Mouse (Mus musculus) spleen, embryonic (tissue): ENCODE data around the gene Zfp563.

Source experiments
- CTCF ChIA-PET: fragments of 350-600 bp; sonication (Branson Sonifier 250); formaldehyde crosslinking; loops from one replicate; lab custom pipeline; 2022; lab: Charles Lee

Gene Zfp563

DNA sequence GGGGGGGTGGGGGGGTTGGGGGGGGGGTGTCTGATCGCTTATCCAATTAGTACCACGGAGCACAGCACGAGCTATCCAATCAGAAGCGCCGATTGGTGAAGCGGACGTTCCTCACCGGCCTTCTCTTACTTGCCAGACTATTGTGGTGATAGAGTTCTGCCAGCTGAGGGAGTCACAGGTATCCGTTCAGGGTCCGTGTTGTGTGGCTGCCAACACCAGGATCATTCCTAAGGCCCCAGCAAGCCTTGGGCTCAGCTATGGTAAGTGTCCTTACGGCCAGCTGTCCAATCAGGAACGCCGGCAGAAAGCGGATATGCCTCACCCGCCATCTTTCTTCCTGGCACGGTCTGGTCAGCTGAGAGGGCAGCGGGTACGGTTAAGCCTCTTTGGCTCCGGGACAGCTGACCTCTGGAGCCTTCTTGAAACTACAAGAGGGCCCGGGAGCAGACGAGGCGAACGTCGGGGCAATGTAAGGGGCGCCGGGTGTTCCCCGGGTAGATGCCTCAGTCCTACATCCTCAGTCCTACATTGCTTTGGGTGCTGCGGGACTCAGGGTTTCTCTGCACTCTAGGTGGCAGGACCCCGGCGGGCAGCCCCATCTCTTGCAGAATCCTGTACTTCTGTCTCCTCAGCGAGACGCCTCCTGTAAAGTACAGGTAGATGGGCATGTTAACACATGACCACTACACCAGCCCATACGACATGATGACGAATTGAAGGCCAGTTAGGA lies at the start of gene Zfp563:
TSS of gene Zfp563 (plus strand) at position 91 of the 730 bp plus-strand sequence.
- CTCF ChIA-PET = interaction anchor here (0.5 to 0.7 kb wide), 2 partner anchors 57 to 96 kb away, joined by 3 to 6 read pairs; partner anchors contain the start of gene Zfp952

DNA sequence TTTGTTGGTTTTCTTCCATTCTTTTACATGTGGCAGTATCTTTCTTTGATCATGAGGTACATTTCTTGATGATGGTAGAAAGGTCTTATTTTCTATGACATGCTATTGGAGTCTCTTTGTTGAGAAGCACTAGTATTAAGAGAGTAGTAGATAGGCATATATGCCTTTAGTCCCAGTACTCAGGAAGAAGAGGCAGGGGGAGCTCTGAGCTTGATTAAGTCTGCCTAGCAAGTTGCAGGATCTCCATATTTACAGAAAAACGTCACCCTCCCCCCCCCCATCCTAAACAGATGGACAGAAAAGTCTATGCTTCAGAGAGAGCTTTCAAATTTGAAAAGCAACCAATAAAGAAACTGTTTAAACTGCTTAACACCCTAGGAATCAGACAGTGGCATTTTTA lies 30.3 kb upstream of the Zfp563 start:
- CTCF ChIA-PET = no interaction called here

DNA sequence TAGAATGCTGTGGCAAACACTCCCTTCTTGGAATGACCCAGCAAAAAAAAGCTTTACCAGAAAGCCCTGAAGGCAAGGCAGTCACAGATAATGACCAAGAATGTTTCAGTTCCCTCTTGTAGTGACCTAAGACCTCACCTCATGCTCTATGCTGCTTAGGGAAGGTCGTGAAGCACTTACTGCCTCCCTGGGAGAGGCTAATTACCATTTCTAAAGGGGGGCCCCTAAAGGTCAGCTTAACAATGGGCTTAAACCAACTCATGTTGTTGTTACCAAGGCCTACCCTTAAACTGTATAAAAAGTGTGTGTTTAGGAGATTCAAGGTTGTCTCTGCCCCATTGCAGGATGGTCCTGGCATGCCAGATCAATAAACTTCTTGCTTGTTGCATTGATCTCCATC lies 26.1 kb upstream of the Zfp563 start:
- CTCF ChIA-PET = no interaction called here

DNA sequence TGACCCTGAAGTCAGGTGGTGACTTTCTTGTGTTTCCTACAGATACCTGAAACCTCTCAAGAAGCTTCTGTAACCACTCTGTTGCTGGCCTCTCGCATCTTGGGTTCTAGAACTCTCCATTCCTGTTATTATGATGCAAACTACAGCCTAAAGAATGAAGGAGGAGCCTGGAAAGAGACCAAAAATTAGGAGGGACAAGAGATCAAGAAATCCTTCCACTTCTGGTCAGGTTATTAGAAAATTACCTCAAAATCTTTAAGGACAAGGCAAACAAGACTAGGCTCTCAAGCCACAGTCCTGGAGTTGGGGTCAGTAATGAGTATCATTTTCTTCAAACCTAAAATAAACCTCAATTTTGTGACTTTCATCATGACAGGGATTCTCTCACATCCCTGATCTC lies 21.2 kb upstream of the Zfp563 start, which contains the start of gene 4921501E09Rik:
TSS of gene 4921501E09Rik (minus strand) at position 101 of the 400 bp plus-strand sequence.
- CTCF ChIA-PET = no interaction called here

DNA sequence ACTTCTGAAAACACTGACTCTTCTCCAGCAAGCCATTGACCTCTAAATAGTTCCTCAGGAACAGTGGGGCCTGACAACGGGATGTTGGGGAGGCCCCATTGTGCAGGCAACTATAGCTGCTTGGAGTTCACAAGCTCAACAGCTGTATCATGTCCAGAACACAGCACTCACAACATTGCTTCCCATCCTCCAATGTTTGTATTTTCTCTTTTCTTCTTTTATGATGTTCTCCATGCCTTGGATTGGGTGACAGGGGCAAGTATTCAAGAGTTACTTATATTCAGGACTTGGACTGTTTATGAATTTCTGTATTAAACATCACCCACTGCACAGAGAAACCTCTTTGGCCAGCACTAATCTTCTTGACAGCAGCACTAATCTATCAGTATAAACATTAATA lies 2.5 kb downstream of the Zfp563 start:
- CTCF ChIA-PET = interaction anchor here (0.5 kb wide), 1 partner anchor 125 kb away, joined by 17 read pairs; no protein-coding TSS in a partner anchor

DNA sequence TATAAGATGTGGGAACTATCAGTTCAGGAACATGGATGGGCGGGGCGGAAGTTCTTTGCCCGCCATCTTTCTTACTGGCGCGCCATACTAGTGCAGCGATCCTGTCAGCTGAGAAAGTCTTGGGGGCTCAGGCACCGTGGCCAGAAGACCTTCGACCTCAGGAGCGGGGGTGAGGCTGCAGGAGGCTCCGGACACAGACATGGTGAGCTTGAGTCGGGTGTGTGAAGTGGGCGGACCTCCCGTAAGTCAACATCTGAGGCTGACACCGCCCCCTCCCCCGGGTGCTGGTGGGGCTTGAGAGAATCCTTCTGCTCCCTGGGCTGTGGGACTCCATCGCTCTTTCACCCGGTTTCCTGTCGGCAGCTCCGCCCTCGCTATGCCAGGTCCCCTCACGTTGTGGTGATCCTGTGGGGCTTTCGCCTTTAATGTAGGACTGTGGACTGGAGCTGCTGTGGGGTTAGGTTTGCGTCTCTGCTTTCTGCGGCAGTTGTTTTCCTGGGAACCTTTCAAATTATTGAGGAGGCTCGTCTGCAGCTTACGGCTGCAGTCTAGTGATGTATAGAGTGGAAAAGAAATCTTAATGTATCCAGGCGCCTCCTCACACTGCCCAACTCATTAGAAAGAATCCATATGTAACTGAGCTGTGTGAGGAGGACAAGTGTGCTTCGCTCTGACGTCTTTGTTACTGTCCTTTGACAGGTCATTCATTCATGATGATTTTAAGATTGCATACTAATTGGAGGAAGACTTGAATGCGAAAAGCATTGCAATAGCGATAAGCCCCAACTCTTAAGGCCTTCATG lies 3.5 kb downstream of the Zfp563 start:
- CTCF ChIA-PET = interaction anchor here (0.5 kb wide), 1 partner anchor 126 kb away, joined by 17 read pairs; no protein-coding TSS in a partner anchor

DNA sequence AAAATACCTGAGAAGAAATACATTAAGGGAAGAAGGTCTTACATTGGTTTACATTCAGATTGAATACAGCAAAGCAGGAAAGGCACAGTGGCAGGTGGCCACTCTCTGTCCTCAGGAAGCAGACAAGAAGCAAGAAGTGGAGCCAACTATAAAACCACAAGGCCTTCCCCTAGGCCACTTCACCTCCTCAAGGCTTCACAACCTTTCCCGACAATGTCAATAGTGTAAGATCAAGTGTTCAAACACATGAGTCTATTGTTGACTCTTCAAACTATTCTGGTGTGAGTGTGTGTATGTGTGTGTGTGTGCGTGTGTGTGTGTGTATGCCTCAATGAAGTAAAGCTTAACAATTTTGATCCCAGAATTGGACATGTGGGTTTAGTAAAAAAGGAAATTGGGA lies 8.3 kb downstream of the Zfp563 start:
- CTCF ChIA-PET = interaction anchor here (0.6 kb wide), 1 partner anchor 59 kb away, joined by 3 read pairs; no protein-coding TSS in a partner anchor

DNA sequence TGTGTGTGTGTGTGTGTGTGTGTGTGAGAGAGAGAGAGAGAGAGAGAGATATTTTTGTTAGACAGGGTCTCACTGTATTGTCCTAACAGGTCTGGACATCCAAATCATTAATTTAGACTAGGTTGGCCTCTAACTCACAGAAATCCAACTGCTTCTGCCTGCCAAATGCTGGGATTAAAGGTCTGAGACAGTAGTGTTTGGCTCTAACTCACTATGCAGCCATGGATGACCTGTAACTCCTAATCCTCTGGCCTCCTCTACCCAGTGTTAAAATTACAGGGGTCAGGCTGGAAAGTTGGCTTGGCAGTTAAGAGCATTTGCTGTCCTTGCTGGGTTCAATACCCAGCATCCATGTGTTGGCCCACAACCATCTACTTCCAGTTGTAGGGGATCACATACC lies 35.4 kb downstream of the Zfp563 start:
- CTCF ChIA-PET = no interaction called here

DNA sequence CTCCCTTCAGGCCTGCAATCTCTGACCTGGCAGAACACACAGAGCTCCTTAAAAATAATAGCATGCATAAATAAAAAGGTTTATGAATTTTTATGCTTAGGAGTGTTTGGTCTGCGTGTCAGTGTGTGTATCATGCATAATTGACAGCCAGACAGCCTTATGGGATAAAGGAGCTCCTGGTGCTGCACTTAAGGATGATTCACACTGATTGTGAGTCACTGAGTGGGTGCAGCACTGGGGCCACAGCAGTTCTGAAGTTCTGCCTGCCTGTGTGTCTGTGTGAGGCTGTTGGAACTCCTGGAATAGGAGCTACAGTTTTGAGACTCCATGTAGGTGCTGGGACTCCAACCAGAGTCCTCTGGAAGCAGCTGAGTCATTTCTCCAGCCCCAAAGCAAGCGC lies 37.1 kb downstream of the Zfp563 start:
- CTCF ChIA-PET = no interaction called here

DNA sequence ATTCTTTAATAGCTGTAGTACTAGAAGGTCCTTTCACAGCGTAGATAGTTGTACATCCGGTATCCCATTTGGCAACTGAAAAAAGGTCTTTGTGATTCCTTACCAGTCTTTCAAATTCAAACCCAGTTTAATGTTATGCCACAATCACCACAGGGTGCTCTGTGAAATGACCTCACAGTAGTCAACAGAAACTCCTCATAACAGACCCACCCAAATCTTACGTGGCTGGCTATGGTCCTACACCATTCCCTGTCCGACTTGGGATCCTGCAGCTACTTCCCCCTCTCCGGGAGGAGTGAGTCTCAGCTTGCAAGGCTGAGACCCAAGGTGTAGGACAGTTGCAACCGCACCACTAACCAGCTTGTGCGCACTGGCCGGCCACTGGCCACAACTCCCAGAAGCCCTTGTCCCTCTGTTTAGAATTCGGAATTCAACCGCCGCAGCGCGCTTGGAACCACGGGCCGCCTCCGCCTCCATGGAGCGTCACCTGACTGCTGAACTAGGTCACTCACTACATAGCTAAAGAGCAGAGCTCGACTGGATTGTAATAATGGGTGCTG lies 50.2 kb downstream of the Zfp563 start, which contains the start of gene Morc2b:
TSS of gene Morc2b (minus strand) at position 423 of the 560 bp plus-strand sequence.
- CTCF ChIA-PET = no interaction called here
